Mouse (Mus musculus): ENCODE data around the gene Gpr156. TPM values are rescaled to one million over a fixed set of nuclear protein-coding genes. Genes with fewer than 3 reads are reported as not detected.

Gene Gpr156
- total and polyA plus RNA-seq, 3 experiments, result 0.08 to 0.09 TPM; not detected in 1

DNA sequence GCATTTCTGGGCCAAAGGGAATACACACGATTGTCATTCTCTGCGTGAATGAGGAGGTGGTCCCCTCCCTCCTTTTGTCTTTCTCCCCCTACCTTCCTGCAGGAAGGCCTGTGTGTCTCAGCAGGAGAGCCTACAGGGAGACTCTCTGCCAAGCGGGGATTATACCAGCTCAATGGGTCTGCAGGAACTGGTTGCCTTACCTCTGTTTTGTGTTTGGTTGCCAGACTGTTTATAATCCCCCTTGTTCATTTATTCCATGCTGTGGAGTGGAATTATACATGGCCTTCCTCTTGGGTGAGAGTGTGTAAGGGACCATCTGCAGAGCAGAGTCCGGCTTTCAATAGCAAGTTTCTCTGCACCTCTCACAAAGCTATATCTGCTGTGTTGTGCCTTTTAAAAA, 10.8 kb downstream of the Gpr156 start:
- in situ Hi-C loops (cut with MboI; ENCODE audit: low pct_ligation_motif_present, low pct_unique_long_range_greater_than_20kb, low sequenced_read_pairs), result no loop called here
- no peak for TF ChIP-seq MAZ (IDR thresholded peaks at IDR 0.05; ENCODE audit: low read depth, low read length)
- TF ChIP-seq RCOR1 (conservative IDR thresholded peaks at IDR 0.05; ENCODE audit: low read depth, low read length), result no peak
- TF ChIP-seq JUN (IDR thresholded peaks at IDR 0.05; ENCODE audit: insufficient read depth, low read depth, low read length), result no peak
- TF ChIP-seq CHD1 (IDR thresholded peaks at IDR 0.05; ENCODE audit: low read depth, low read length), result no peak
- no peak for TF ChIP-seq MAX (IDR thresholded peaks at IDR 0.05; ENCODE audit: low read length)
- TF ChIP-seq BHLHE40 (IDR thresholded peaks at IDR 0.05; ENCODE audit: low read depth, low read length), result no peak
- no peak for TF ChIP-seq TBP (conservative IDR thresholded peaks at IDR 0.05; ENCODE audit: low read depth, low read length)
- TF ChIP-seq PAX5 (IDR thresholded peaks at IDR 0.05; ENCODE audit: low read length), result no peak
- no peak for TF ChIP-seq E2F4 (IDR thresholded peaks at IDR 0.05; ENCODE audit: insufficient replicate concordance, low read depth, low read length)
- no peak for TF ChIP-seq EP300 (IDR thresholded peaks at IDR 0.05; ENCODE audit: low read length)
- no peak for TF ChIP-seq POLR2A (IDR thresholded peaks at IDR 0.05; ENCODE audit: low read depth, low read length)
- no peak for TF ChIP-seq USF1 (IDR thresholded peaks at IDR 0.05; ENCODE audit: low read depth, low read length)
- H3K9ac ChIP-seq (ENCODE audit: insufficient read depth, low read depth), result no peak overlapping the region

DNA sequence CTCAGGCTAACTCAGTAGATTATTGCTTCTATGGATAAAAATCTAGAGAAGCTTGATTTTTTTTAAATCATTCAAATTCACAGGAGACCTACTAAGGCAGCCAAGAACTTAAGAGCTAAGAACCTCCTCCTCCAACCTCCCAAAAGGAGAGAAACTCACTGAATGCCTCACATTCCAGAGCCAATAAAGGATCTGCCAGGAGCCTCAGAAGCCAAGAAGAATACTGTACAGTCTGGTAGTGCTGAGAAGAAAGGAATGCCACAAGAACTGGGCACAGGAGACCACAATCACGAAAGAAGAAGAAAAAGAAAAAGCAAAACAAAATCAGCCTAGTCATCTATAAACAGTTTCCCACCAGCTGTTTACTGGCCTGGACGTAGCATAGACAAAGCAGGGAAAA, 12.7 kb downstream of the Gpr156 start:
- Histone ChIP-seq H3K4me2 (ENCODE audit: insufficient read depth, low read depth, poor library complexity, severe bottlenecking) (no peak overlapping the region), H3K27me3 (replicated peaks) (no peaks in the 10 kb centered on the region), H3K9me3 (replicated peaks; ENCODE audit: low read length) (peaks cover 4% of the 10 kb centered on the region), H3K79me2 (replicated peaks; ENCODE audit: control insufficient read depth, extremely low read depth, insufficient read depth, poor library complexity, severe bottlenecking) (no peaks in the 10 kb centered on the region), H3K9ac (ENCODE audit: insufficient read depth, low read depth) (no peak overlapping the region), H3K4me3 (replicated peaks in 1 of 3; ENCODE audit: low read depth in 2 of 3, low read length in 2 of 3, poor library complexity in 1 of 3) (no peak overlapping the region), H3K27ac (ENCODE audit: insufficient read depth, low read depth) (no peak overlapping the region), H3K4me1 (ENCODE audit: control insufficient read depth in 1 of 2, insufficient read depth in 2 of 2) (no peaks in the 10 kb centered on the region), H3K36me3 (replicated peaks in 1 of 2; ENCODE audit: control insufficient read depth in 1 of 2, insufficient read depth in 1 of 2, low read length in 1 of 2) (no peaks in the 10 kb centered on the region)
- in situ Hi-C loops (cut with MboI; ENCODE audit: low pct_ligation_motif_present, low pct_unique_long_range_greater_than_20kb, low sequenced_read_pairs) (no loop called here), dilution Hi-C loops (cut with MboI; ENCODE audit: extremely low pct_ligation_motif_present, extremely low pct_unique_long_range_greater_than_20kb, low sequenced_read_pairs) (no loop called here)
- no peak for DNase-seq (ENCODE audit: extremely low read depth)
- TF ChIP-seq JUND (conservative IDR thresholded peaks at IDR 0.05; ENCODE audit: low read depth, low read length), result no peak
- TF ChIP-seq NRF1 (IDR thresholded peaks at IDR 0.05; ENCODE audit: low read depth, low read length), result no peak
- TF ChIP-seq MYC (IDR thresholded peaks at IDR 0.05; ENCODE audit: low read depth, low read length), result no peak
- TF ChIP-seq MAFK (IDR thresholded peaks at IDR 0.05; ENCODE audit: insufficient replicate concordance, low read length), result no peak
- no peak for TF ChIP-seq PAX5 (IDR thresholded peaks at IDR 0.05; ENCODE audit: low read length)
- no peak for TF ChIP-seq IRF4 (IDR thresholded peaks at IDR 0.05; ENCODE audit: low read depth, low read length)
- no peak for TF ChIP-seq ZC3H11A (IDR thresholded peaks at IDR 0.05; ENCODE audit: low read depth, low read length)
- TF ChIP-seq POLR2AphosphoS2 (IDR thresholded peaks at IDR 0.05; ENCODE audit: low read depth, low read length), result no peak

More for the DNA sequence above, 10.8 kb downstream of the Gpr156 start:
- no peaks in the 10 kb centered on the region for H3K27me3 ChIP-seq (replicated peaks)
- H3K27ac ChIP-seq (ENCODE audit: insufficient read depth, low read depth), result no peak overlapping the region
- no peaks in the 10 kb centered on the region for H3K36me3 ChIP-seq (replicated peaks in 1 of 2; ENCODE audit: control insufficient read depth in 1 of 2, insufficient read depth in 1 of 2, low read length in 1 of 2)
- H3K4me3 ChIP-seq (replicated peaks in 1 of 3; ENCODE audit: low read depth in 2 of 3, low read length in 2 of 3, poor library complexity in 1 of 3), result no peak overlapping the region
- H3K9me3 ChIP-seq (replicated peaks; ENCODE audit: low read length), result peaks cover 4% of the 10 kb centered on the region
- H3K79me2 ChIP-seq (replicated peaks; ENCODE audit: control insufficient read depth, extremely low read depth, insufficient read depth, poor library complexity, severe bottlenecking), result no peaks in the 10 kb centered on the region
- H3K4me2 ChIP-seq (ENCODE audit: insufficient read depth, low read depth, poor library complexity, severe bottlenecking), result no peak overlapping the region
- no peak for DNase-seq (ENCODE audit: extremely low read depth)
- no peaks in the 10 kb centered on the region for H3K4me1 ChIP-seq (ENCODE audit: control insufficient read depth in 1 of 2, insufficient read depth in 2 of 2)
- dilution Hi-C loops (cut with MboI; ENCODE audit: extremely low pct_ligation_motif_present, extremely low pct_unique_long_range_greater_than_20kb, low sequenced_read_pairs), result no loop called here

Data from CH12.LX (cell line).